Mouse (Mus musculus) hematopoietic stem cell, adult 5-6 weeks (primary cell): ENCODE results near the gene Fam126a. TPM values are rescaled to one million over a fixed set of nuclear protein-coding genes. Genes with fewer than 3 reads are reported as not detected.
A peak's percentile ranks its signal among the peaks of the same experiment; 100 is the strongest.

Experiments
- ATAC-seq, 2 experiments: fragments of 125-278 bp in 1 of 2; replicated peaks in 1 of 2; 2 replicates each; pipeline ENCODE4 v1.8.0; 2016 to 2017; ENCODE audit warnings: inconsistent platforms in 2 of 2, mild to moderate bottlenecking in 2 of 2, moderate number of reproducible peaks in 2 of 2, low read depth in 1 of 2, moderate TSS enrichment in 1 of 2; ENCODE audit not compliant: low FRiP score in 2 of 2, poor library complexity in 2 of 2, severe bottlenecking in 2 of 2, insufficient read depth in 1 of 2, low TSS enrichment in 1 of 2
- total RNA-seq: library from RNA; stranded (forward); fragments of 172-1452, 232-1000 nt; gene quantifications from 2 replicates; pipeline ENCODE4 v1.2.3, GENCODE M21; 2017

Gene Fam126a
- total RNA-seq, 1 experiment from 2014 or later, result 20.2 TPM

- no peak for ATAC-seq
These were observed 11.7 kb downstream of the Fam126a start for GRCm38 (mm10) chr5:24018621-24019261.

- no peak for ATAC-seq
These were observed 13.6 kb downstream of the Fam126a start for GRCm38 (mm10) chr5:24016912-24017311.

GRCm38 (mm10) chr5:24013338-24014003, 17.0 kb downstream of the Fam126a start:
- ATAC-seq, result no peak

- no peak for ATAC-seq
These were observed 31.3 kb downstream of the Fam126a start for GRCm38 (mm10) chr5:23999083-23999671.

- ATAC-seq, result no peak
These were observed 34.5 kb downstream of the Fam126a start for GRCm38 (mm10) chr5:23995951-23996350.

- no peak for ATAC-seq
These were observed 35.6 kb downstream of the Fam126a start for GRCm38 (mm10) chr5:23994929-23995328.

GRCm38 (mm10) chr5:23994231-23994630, 36.3 kb downstream of the Fam126a start:
- ATAC-seq, result no peak

GRCm38 (mm10) chr5:23993553-23993894, 37.0 kb downstream of the Fam126a start:
- ATAC-seq, result no peak

GRCm38 (mm10) chr5:23992876-23993552, 37.5 kb downstream of the Fam126a start:
- no peak for ATAC-seq

- ATAC-seq, result no peak
These were observed 40.5 kb downstream of the Fam126a start for GRCm38 (mm10) chr5:23990001-23990400.

- no peak for ATAC-seq
These were observed 42.7 kb downstream of the Fam126a start for GRCm38 (mm10) chr5:23987792-23988191.

GRCm38 (mm10) chr5:23982081-23982480, 48.4 kb downstream of the Fam126a start:
- ATAC-seq, result no peak

- 0 out of 4 replicates have a peak, but pooled peaks of 1 of the 2 experiments have one; percentile 32 for ATAC-seq
These were observed 52.0 kb downstream of the Fam126a start for GRCm38 (mm10) chr5:23978516-23978915.

GRCm38 (mm10) chr5:23974994-23975575, 55.4 kb downstream of the Fam126a start:
- no peak for ATAC-seq

- ATAC-seq, result no peak
These were observed 62.8 kb downstream of the Fam126a start for GRCm38 (mm10) chr5:23967705-23968104.

- no peak for ATAC-seq
These were observed 65.8 kb downstream of the Fam126a start for GRCm38 (mm10) chr5:23964599-23965165.

GRCm38 (mm10) chr5:23953047-23953446, 77.4 kb downstream of the Fam126a start:
- no peak for ATAC-seq
